Mouse (Mus musculus): Measurements from ENCODE around the gene Gsn. TPM values are rescaled to one million over a fixed set of nuclear protein-coding genes. Genes with fewer than 3 reads are reported as not detected.

Gsn gene
- polyA plus RNA-seq, 1 experiment from 2014 or later: 129 TPM

DNA sequence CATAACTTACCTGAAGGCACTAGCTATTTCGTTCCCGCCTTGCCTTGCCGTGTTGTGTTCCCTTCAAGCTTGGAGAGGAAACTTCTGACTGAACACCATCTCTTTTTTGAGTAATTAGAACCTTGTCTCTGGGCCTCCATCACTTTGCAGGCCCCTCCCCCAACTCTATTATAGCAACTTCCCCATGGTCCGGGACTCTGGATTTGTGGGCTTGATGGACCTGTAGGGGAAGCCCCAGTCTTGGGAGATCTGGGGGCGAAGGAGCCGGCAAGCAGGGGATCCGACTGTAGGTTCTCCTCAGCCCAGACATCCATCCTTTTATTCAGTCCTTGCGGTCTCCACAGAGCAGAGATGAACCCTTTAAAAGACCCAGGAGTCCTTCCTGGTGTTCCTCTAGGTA, 752 bp downstream of the Gsn start:
- Histone ChIP-seq H3K27me3 (replicated peaks; ENCODE audit: control insufficient read depth, insufficient read depth, low read length) (no peaks in the 10 kb centered on the region), H3K9ac (ENCODE audit: low read depth, low read length) (peak overlapping the region; percentile 43; the same call in 1 of the 2 replicates), H3K36me3 (ENCODE audit: control insufficient read depth, insufficient read depth) (no peaks in the 10 kb centered on the region; the same call in 1 of the 2 replicates), H3K4me3 (ENCODE audit: low read depth, low read length) (peak overlapping the region; percentile 49), H3K4me2 (replicated peaks; ENCODE audit: low read depth) (peak overlapping the region; percentile 76), H3K4me1 (replicated peaks; ENCODE audit: control insufficient read depth, insufficient read depth, low read length) (peaks cover 8% of the 10 kb centered on the region; the same call in 1 of the 2 replicates), H3K9me3 (ENCODE audit: control insufficient read depth) (no peaks in the 10 kb centered on the region), H3K27ac (ENCODE audit: low read depth, low read length) (no peak overlapping the region)
- ATAC-seq: no peak
- TF ChIP-seq CTCF (IDR thresholded peaks at IDR 0.05; ENCODE audit: low read depth): no peak
- WGBS: 44% methylated on average over 8 of the region's 8 CpGs

DNA sequence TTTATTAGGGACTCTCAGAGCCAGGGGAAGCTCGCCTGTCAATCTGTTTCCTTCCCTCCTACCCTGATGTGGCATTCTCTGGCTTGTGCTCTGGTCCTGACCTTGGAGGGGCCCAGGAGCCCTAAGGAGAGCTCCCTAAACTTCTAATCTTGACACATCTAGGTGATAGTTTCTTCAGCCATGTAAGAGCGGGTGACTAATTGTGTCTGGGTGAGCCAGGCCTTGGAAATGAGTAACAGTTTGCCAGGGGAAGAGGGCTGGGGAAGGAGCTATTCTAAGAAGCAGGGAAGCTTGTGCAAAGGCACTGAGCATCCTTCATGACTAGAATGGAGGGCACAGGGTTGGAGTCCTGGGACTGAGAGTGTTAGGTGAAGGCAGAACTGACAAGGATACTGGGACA, 1.7 kb downstream of the Gsn start:
- ATAC-seq: no peak
- peak overlapping the region; percentile 76; the same call in 1 of the 2 replicates for H3K4me2 ChIP-seq (replicated peaks; ENCODE audit: low read depth)
- no peak overlapping the region for H3K9ac ChIP-seq (ENCODE audit: low read depth, low read length)
- no peak for TF ChIP-seq CTCF (IDR thresholded peaks at IDR 0.05; ENCODE audit: low read depth)
- no peak overlapping the region for H3K27ac ChIP-seq (ENCODE audit: low read depth, low read length)
- no peaks in the 10 kb centered on the region for H3K9me3 ChIP-seq (ENCODE audit: control insufficient read depth)
- 84% methylated on average over 2 of the region's 2 CpGs for WGBS
- no peaks in the 10 kb centered on the region for H3K27me3 ChIP-seq (replicated peaks; ENCODE audit: control insufficient read depth, insufficient read depth, low read length)
- peaks cover 8% of the 10 kb centered on the region; the same call in 1 of the 2 replicates for H3K4me1 ChIP-seq (replicated peaks; ENCODE audit: control insufficient read depth, insufficient read depth, low read length)
- 0 out of 2 replicates have a peak overlapping the region, but pooled peaks have one; percentile 49 for H3K4me3 ChIP-seq (ENCODE audit: low read depth, low read length)
- no peaks in the 10 kb centered on the region; the same call in 1 of the 2 replicates for H3K36me3 ChIP-seq (ENCODE audit: control insufficient read depth, insufficient read depth)

GRCm38 (mm10) chr2:35258590-35258989, 2.4 kb downstream of the Gsn start:
- WGBS: 71% methylated on average over 4 of the region's 4 CpGs
- no peak for ATAC-seq
- H3K4me3 ChIP-seq (ENCODE audit: low read depth, low read length): no peak overlapping the region
- H3K9ac ChIP-seq (ENCODE audit: low read depth, low read length): no peak overlapping the region
- no peak overlapping the region for H3K4me2 ChIP-seq (replicated peaks; ENCODE audit: low read depth)
- no peak overlapping the region for H3K27ac ChIP-seq (ENCODE audit: low read depth, low read length)
- H3K4me1 ChIP-seq (replicated peaks; ENCODE audit: control insufficient read depth, insufficient read depth, low read length): peaks cover 8% of the 10 kb centered on the region; the same call in 1 of the 2 replicates
- no peak for TF ChIP-seq CTCF (IDR thresholded peaks at IDR 0.05; ENCODE audit: low read depth)
- no peaks in the 10 kb centered on the region for H3K9me3 ChIP-seq (ENCODE audit: control insufficient read depth)
- no peaks in the 10 kb centered on the region for H3K27me3 ChIP-seq (replicated peaks; ENCODE audit: control insufficient read depth, insufficient read depth, low read length)
- no peaks in the 10 kb centered on the region; the same call in 1 of the 2 replicates for H3K36me3 ChIP-seq (ENCODE audit: control insufficient read depth, insufficient read depth)

DNA sequence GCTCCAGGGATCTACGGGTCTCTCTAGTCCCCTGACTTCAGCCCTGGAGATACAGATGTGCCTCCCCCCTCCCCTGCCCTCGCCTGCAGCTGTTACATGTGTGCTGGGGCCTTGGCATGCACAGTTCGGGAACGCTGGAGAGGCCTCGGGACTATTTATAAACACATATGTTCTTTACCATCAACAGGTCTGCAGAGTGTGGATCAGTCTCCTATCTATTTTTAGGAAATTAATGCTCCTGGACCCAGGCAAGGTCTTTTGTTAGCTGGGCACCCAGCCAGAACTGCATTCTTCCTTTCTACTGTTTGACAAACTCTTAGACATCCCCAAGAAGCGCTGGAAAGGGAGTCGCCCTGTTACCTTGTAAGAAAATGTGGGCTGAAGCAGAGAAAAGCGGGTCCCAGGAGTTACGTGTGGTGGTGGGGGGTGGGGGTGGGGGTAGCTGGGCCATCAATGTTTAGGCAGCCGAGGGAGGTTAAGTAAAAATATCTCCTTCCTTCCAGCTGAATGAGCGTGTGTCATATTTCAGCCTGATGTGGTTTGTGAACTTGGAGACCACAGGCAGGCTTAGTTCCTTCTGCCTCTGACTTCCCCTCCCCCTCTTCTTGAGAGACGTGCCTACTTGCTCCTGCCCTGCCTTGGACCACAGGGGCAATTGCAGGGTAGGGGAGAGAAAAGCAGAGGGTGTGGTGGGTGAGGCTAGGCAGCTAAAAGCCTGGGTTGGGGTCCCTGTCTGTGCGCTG, 3.3 kb downstream of the Gsn start:
- no peak for ATAC-seq
- no peak for TF ChIP-seq CTCF (IDR thresholded peaks at IDR 0.05; ENCODE audit: low read depth)
- no peak overlapping the region for H3K27ac ChIP-seq (ENCODE audit: low read depth, low read length)
- no peak overlapping the region for H3K9ac ChIP-seq (ENCODE audit: low read depth, low read length)
- no peaks in the 10 kb centered on the region; the same call in 1 of the 2 replicates for H3K36me3 ChIP-seq (ENCODE audit: control insufficient read depth, insufficient read depth)
- peak overlapping the region; percentile 25; the same call in 1 of the 2 replicates for H3K4me2 ChIP-seq (replicated peaks; ENCODE audit: low read depth)
- H3K4me1 ChIP-seq (replicated peaks; ENCODE audit: control insufficient read depth, insufficient read depth, low read length): peaks cover 8% of the 10 kb centered on the region; the same call in 1 of the 2 replicates
- H3K4me3 ChIP-seq (ENCODE audit: low read depth, low read length): no peak overlapping the region
- 45% methylated on average over 13 of the region's 13 CpGs for WGBS
- no peaks in the 10 kb centered on the region for H3K9me3 ChIP-seq (ENCODE audit: control insufficient read depth)
- no peaks in the 10 kb centered on the region for H3K27me3 ChIP-seq (replicated peaks; ENCODE audit: control insufficient read depth, insufficient read depth, low read length)

GRCm38 (mm10) chr2:35260291-35260690, 4.1 kb downstream of the Gsn start:
- no peak for ATAC-seq
- Histone ChIP-seq H3K9me3 (ENCODE audit: control insufficient read depth) (no peaks in the 10 kb centered on the region), H3K4me1 (replicated peaks; ENCODE audit: control insufficient read depth, insufficient read depth, low read length) (peaks cover 8% of the 10 kb centered on the region; the same call in 1 of the 2 replicates), H3K27ac (ENCODE audit: low read depth, low read length) (no peak overlapping the region), H3K27me3 (replicated peaks; ENCODE audit: control insufficient read depth, insufficient read depth, low read length) (no peaks in the 10 kb centered on the region), H3K4me3 (ENCODE audit: low read depth, low read length) (no peak overlapping the region), H3K36me3 (ENCODE audit: control insufficient read depth, insufficient read depth) (no peaks in the 10 kb centered on the region; the same call in 1 of the 2 replicates), H3K9ac (ENCODE audit: low read depth, low read length) (no peak overlapping the region), H3K4me2 (replicated peaks; ENCODE audit: low read depth) (no peak overlapping the region)
- TF ChIP-seq CTCF (IDR thresholded peaks at IDR 0.05; ENCODE audit: low read depth): no peak
- 33% methylated on average over 1 of the region's 1 CpGs for WGBS

GRCm38 (mm10) chr2:35264095-35264494, 7.9 kb downstream of the Gsn start:
- Histone ChIP-seq H3K9me3 (ENCODE audit: control insufficient read depth) (no peaks in the 10 kb centered on the region), H3K4me3 (ENCODE audit: low read depth, low read length) (no peak overlapping the region), H3K4me1 (replicated peaks; ENCODE audit: control insufficient read depth, insufficient read depth, low read length) (peaks cover 20% of the 10 kb centered on the region; the same call in 1 of the 2 replicates), H3K27me3 (replicated peaks; ENCODE audit: control insufficient read depth, insufficient read depth, low read length) (no peaks in the 10 kb centered on the region), H3K9ac (ENCODE audit: low read depth, low read length) (no peak overlapping the region), H3K4me2 (replicated peaks; ENCODE audit: low read depth) (no peak overlapping the region), H3K27ac (ENCODE audit: low read depth, low read length) (no peak overlapping the region), H3K36me3 (ENCODE audit: control insufficient read depth, insufficient read depth) (no peaks in the 10 kb centered on the region)
- 82% methylated on average over 1 of the region's 1 CpGs for WGBS
- ATAC-seq: no peak
- TF ChIP-seq CTCF (IDR thresholded peaks at IDR 0.05; ENCODE audit: low read depth): no peak
